Mouse (Mus musculus): Measurements from ENCODE around the gene Mfsd7a.

Gene Mfsd7a

DNA sequence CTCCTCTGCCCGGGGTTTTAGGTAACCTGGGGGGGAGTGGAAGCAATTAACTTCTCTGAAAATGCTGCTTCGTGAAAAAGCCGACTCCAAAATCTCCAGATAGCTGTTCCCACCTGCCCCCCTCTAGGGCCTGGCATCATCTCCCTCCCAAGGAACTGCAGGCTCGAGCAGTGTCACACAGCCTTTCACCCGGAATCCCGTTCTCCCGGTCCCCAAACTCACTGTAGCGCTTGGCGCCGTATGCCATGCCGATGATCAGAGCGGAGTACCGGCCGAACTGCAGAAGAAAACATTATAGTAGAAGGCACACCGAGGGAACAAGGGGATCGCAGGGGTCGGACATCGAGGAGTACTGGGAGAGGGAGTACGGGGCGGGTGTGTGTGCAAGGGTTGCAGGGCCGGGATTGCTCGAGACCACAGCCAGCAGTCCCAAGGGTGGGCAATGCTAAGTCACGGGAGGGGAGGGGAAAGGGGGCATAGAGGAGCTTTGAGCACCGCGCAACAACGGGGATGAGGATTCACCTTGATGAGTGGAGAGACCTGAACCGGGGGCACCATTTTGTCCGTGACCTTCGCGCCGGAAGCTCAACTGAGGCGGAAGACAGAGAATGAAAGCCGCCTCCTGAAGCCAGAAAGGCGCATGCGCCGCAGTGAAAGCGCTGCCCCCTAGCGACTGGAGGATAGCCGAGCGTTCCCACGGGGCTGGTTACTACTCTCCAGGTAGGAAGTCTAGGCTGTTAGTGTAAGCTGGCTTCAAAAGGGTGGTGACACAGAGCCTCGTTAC, 14.7 kb downstream of the Mfsd7a start, which contains the start of gene Atp5k:
Atp5k (minus strand) TSS at position 645 of the 784 bp plus-strand sequence.
- DNase-seq (ENCODE audit: low read depth, low spot score): peak; percentile 94

DNA sequence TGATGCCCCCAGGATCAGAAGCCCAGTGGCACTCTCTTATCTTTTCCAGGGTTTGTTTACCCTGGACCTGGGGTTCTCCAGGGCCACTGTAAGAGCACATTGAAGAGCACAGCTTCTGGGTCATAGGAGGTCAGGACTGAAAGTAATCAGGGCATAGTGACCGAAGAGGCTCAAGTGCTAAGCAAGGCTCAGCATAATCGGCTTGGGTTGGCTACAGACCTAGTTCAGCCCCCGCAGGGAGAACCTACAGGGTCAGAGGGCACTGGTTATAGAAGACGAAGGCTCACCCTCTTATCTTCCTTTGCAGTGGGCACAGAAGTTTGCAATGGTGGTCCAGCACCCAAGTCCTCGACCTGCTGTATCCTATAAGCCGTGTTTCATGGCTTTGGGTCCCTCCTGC, 17.5 kb downstream of the Mfsd7a start:
- DNase-seq (ENCODE audit: low read depth, low spot score): peak; percentile 69

GRCm38 (mm10) chr5:108427186-108427585, 21.5 kb downstream of the Mfsd7a start:
- peak; percentile 43 for DNase-seq (ENCODE audit: low read depth, low spot score)

- DNase-seq (ENCODE audit: low read depth, low spot score): no peak
These were observed 25.3 kb downstream of the Mfsd7a start for GRCm38 (mm10) chr5:108423427-108423826.

DNA sequence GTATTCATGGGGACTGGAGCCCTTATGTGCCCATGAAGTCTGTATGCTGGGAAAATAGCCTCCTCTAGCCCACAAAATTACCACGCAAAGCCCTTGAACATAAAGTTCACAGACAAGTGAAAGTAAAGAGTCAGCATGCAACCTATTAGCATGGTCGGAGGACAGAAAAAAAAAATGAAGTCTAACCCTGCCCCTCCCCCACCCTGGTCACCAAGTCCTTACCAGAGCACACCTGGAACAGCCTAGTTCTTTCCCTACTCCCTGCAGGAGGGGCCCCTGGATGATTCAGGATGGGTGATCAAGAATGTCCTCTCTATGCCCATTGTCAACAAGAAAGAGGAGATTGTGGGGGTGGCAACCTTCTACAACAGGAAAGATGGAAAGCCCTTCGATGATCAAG, 25.9 kb downstream of the Mfsd7a start:
- no peak for DNase-seq (ENCODE audit: low read depth, low spot score)

- no peak for DNase-seq (ENCODE audit: low read depth, low spot score)
These were observed 34.0 kb downstream of the Mfsd7a start for GRCm38 (mm10) chr5:108414711-108415110.

DNA sequence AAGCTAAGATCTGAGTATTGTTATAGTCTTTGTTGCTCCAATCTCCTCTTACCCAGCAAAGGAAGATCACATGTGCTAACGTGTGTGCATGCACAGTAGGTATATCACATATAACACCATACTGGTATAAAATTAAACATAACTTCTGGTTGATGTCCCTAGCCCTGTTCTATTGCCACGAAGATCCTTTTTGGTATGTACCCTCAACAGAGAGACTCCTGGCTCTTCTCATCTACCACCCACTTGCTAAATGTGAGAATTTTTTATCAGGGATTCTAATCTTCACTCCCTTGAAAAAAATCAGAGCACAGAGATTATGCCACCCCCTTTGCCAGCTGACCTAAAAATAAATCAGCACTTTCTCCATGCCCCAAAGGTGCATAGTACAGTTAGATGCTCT, 41.7 kb downstream of the Mfsd7a start:
- no peak for DNase-seq (ENCODE audit: low read depth, low spot score)

DNA sequence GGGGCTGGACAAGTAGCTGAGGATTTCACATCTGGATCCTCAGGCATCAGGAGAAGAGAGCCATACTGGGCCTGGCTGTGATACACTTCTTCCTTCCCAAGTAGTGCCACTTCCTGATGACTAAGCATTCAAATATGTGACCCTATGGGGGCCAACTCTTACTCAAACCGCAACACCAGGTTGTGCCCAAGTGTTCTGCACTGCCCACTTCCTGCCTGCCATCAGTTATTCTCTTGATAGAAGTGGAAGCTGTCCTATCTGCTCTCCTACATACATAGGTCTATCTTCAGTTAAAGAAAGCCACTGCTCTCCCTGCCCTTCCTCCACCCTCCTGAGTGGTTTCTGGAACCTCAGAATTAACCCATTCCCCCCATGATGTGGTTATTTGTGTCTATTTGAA, 43.2 kb downstream of the Mfsd7a start:
- DNase-seq (ENCODE audit: low read depth, low spot score): no peak

GRCm38 (mm10) chr5:108403453-108403852, 45.2 kb downstream of the Mfsd7a start:
- DNase-seq (ENCODE audit: low read depth, low spot score): no peak

Data from retina, postnatal 7 days (tissue).